Mouse (Mus musculus): ENCODE results near the gene Pou2f3.
"Not testable (repeated sequence)": the region's sequence is repeated elsewhere in the genome, so short reads cannot be mapped to it uniquely, and the experiment has no call there.

The Pou2f3 gene

GRCm38 (mm10) chr9:43155960-43156359 is 54.2 kb downstream of the Pou2f3 start:
- no peak for DNase-seq (ENCODE audit: low read depth)

DNA sequence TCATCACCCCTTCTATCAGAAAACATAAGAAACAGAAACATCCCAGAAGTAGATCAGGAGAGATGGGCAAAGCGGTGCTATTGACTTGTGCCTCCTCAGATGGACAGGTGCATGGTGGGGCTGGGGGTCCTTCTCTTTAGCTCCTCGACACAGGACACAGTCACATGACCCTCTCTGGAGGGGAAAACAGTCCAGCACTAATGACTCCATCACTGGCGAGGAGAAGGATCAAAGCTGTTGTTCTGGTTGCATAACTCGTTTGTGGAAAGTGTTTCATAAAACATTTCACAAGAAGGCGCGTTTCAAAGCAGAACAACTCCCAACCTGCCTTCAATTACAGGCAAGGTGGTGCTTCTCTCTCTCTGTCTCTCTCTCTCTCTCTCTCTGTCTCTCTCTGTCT is 58.4 kb downstream of the Pou2f3 start:
- DNase-seq (ENCODE audit: low read depth), result no peak

- DNase-seq (ENCODE audit: low read depth), result no peak
Measured at GRCm38 (mm10) chr9:43150957-43151356, 59.2 kb downstream of the Pou2f3 start.

DNA sequence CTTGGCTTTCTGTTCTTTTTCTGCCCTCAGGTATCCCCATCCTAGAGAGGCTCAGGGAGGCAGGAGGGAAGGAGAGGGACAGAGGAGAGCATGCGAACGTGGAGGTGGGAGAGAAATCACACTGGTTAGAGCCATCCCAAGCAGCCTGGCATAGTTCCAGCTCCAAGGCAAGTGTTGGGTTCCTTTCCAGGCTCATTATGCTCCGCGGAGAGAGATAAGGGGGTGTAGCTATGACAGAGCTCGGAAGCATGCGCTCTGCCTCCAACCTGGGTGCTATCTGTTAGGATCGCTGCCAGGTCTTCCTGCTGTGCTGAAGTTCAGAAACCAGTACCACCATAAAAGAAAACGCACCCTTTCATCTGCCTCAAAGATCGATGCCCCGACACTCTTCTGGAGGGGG is 60.1 kb downstream of the Pou2f3 start:
- DNase-seq (ENCODE audit: low read depth), result peak; percentile 6

GRCm38 (mm10) chr9:43149498-43149897 is 60.7 kb downstream of the Pou2f3 start:
- DNase-seq (ENCODE audit: low read depth), result no peak

DNA sequence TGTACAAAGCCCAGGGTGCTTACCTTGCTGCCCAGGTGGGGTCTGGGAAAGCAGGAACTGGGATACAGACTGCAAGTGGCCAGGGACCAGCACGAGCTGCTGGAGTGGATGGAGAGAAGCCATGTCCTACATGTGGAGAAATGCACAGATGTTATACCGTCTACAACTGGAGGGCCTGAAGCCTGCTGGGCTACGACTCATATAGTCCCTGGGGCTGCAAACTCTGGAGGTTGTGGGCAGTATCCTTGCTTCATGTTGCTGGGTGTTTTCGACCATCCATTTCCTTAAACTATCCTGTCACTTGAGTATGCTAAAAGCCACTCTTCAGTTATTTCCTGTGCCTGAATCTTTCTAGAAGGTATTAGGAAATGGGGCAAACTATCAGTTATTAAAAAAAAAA is 65.0 kb downstream of the Pou2f3 start:
- DNase-seq (ENCODE audit: low read depth), result peak; percentile 62

- DNase-seq (ENCODE audit: low read depth), result peak; percentile 52
Measured at GRCm38 (mm10) chr9:43144206-43144810, 65.9 kb downstream of the Pou2f3 start.

DNA sequence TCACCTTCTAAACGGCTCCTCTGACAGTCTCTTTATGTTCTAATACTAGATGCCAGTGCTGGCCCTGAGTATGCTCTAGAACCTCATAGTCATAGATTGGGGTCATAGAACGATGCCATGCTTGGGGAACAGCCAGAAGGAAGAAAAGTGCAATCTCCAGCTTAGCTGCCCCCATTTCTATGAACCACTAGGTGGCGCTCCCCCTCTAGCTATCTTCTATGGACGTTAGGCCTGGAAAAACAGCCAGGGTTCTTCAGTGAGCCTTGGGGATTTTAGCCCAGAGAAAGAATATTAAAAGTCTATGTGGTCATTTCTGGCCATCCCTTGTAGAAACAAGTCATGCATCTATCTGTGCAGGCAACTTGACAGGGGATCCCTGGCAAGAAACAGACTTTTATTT is 68.3 kb downstream of the Pou2f3 start:
- DNase-seq (ENCODE audit: low read depth), result peak; percentile 82

- no peak for DNase-seq (ENCODE audit: low read depth)
Measured at GRCm38 (mm10) chr9:43133525-43133924, 76.6 kb downstream of the Pou2f3 start.

GRCm38 (mm10) chr9:43132380-43132779 is 77.8 kb downstream of the Pou2f3 start:
- no peak for DNase-seq (ENCODE audit: low read depth)

GRCm38 (mm10) chr9:43131940-43132339 is 78.2 kb downstream of the Pou2f3 start:
- DNase-seq (ENCODE audit: low read depth), result no peak

DNA sequence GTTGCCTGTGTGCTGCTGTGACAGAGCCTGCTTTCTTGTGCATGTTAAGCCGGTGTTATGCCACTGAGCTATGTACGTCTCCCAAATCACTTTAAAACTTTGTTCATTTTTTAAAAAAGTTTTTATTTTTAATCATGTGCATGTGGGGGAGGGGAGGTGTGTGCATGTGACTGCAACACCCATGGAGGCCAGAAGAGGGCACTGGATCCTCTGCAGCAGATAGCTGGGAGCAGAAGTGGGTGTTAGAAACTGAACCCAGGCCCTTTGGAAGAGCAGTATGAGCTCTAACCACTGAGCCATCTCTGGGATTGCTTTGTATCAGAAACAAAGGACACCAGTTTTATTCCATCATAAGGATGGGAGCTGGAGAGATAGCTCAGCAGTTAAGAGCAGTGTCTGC is 79.5 kb downstream of the Pou2f3 start:
- peak; percentile 6 for DNase-seq (ENCODE audit: low read depth)

DNA sequence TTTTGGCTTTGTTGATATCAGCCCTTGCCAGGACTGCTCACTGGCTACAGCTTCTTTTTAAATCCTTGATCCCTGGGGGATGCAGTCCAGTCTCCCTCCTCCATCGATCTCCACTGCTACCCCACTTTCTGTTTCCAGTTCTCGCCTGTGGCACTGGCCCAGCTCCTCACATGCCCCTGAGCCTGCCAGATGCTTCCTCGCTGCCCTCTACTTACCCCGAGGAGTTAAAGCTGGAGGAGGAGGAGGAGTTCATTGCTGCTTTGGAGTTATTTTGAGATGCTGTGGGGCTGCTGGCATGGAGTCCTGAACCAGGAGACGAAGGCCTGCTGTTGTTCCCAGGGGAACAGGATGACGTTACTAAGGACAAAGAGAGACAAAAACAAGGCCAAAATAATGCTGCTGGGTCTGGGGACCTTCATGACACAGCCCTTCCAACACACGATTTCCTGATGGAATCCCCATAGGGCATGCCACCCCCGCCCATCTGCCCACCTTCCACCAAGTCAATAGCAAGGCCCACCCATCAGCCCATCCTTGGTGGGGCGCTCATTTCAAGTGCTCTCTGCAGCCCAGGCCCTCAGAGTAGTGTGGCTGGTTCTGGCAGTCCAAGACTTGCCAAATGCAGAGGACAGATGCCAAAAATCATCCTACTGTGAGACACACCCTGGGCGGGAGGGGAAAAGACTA is 82.9 kb downstream of the Pou2f3 start:
- peak; percentile 63 for DNase-seq (ENCODE audit: low read depth)

DNA sequence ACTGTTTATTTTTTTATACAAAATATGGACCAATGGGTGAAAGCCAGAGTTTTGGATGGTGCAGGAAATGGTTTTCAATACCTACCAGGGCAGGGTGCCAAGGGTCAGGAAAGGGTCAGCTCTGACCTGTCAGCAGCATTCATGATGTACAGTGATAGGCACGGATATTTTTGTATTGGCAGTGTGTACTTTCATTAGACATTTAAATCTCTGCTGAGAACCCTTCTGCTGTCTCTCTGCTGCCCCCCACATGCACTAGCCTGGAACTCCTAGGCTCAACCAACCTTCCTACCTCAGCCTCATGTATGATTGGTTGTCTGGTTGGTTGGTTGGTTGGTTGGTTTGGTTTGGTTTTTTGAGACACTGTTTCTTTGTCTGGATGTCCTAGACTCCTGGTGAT is 87.8 kb downstream of the Pou2f3 start:
- DNase-seq (ENCODE audit: low read depth), result peak; percentile 37

- DNase-seq (ENCODE audit: low read depth), result not testable (repeated sequence)
Measured at GRCm38 (mm10) chr9:43121948-43122347, 88.2 kb downstream of the Pou2f3 start.

DNA sequence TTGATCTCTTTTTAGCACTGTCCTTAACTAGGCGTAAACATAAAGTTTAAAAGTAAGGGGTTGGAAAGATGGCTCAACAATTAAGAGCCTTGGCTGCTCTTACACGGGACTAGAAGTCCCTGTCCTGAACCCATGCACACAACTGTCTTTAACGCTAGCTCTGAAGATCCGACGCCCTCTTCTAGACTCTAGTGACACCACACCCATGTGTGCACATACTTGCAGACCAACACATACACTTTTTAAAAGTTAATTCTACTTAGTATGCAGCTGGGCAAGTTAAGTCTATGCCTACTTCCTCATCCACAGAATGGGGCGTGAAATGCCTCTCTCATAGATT is 93.2 kb downstream of the Pou2f3 start:
- DNase-seq (ENCODE audit: low read depth), result no peak

- DNase-seq (ENCODE audit: low read depth), result no peak
Measured at GRCm38 (mm10) chr9:43116134-43116996, 93.8 kb downstream of the Pou2f3 start, which contains the start of gene Tmem136. Tmem136 (minus strand) TSS chr9:43116570.

DNA sequence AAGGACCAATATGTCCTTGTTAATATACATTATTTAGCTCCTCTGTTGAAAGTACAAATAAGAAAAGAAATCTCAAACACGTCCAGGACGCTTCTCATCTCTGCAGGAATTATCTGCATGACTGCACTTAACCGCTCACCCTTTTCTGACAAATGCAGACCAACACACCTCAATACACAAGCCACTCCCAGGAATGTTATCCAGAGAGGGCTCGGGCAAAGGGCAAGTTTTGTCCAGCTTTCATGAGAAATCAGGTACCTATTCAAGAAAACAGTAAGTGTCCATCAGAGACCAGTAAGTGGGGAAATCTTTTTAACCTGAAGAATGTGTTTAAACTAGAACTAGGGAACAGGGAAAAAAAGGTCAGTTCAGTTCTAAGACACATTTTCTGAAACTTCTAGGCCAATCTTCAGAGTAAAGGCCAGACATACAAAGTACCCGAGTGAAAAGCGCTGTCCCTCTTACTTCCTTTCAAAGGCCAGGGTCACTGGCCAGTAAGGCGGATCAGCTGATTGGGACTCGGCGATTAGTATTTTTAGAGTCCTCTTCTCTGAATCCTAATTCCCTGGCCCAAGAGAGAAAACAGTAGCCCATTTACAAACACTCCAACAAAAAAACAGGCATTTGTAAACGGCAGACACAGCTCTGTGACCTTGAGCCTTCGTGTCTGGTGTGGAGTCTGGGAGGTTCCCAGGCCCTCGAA is 94.6 kb downstream of the Pou2f3 start:
- no peak for DNase-seq (ENCODE audit: low read depth)

GRCm38 (mm10) chr9:43114833-43115232 is 95.3 kb downstream of the Pou2f3 start:
- peak; percentile 46 for DNase-seq (ENCODE audit: low read depth)

GRCm38 (mm10) chr9:43110286-43110980 is 99.7 kb downstream of the Pou2f3 start:
- DNase-seq (ENCODE audit: low read depth), result no peak

- no peak for DNase-seq (ENCODE audit: low read depth)
Measured at GRCm38 (mm10) chr9:43109125-43109524, 101.0 kb downstream of the Pou2f3 start.

DNA sequence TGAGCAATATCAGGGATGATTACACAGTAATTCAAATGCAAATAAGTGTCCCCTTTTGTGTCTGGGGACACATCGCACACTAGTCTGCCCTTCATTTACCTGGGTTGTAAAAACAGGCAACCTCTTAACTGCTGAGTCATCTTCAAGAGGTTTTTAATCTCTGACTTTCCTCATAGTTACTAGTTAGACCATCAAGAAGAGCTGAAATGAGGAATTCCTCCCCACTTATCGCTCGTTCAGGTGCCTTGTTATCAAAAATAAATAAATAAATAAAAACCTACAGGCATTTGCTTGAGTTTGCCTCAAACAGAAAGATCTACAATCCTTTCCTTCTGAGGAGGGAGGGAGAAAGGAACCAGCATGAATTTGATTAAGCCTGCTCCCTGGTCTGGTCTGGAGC is 101.4 kb downstream of the Pou2f3 start:
- DNase-seq (ENCODE audit: low read depth), result no peak

All from NIH3T3 (cell line).